Mouse (Mus musculus): ENCODE measurements around the gene Hist1h3g. TPM values are rescaled to one million over a fixed set of nuclear protein-coding genes. Genes with fewer than 3 reads are reported as not detected.
A peak's percentile ranks its signal among the peaks of the same experiment; 100 is the strongest.
"Not testable (repeated sequence)": the region's sequence is repeated elsewhere in the genome, so short reads cannot be mapped to it uniquely, and the experiment has no call there.

Gene Hist1h3g
- polyA plus RNA-seq (2016; fragmentation: Nextera tagmentation; extraction: Ambion mirVana): 3.2 and 3.5 TPM in 2 replicates

DNA sequence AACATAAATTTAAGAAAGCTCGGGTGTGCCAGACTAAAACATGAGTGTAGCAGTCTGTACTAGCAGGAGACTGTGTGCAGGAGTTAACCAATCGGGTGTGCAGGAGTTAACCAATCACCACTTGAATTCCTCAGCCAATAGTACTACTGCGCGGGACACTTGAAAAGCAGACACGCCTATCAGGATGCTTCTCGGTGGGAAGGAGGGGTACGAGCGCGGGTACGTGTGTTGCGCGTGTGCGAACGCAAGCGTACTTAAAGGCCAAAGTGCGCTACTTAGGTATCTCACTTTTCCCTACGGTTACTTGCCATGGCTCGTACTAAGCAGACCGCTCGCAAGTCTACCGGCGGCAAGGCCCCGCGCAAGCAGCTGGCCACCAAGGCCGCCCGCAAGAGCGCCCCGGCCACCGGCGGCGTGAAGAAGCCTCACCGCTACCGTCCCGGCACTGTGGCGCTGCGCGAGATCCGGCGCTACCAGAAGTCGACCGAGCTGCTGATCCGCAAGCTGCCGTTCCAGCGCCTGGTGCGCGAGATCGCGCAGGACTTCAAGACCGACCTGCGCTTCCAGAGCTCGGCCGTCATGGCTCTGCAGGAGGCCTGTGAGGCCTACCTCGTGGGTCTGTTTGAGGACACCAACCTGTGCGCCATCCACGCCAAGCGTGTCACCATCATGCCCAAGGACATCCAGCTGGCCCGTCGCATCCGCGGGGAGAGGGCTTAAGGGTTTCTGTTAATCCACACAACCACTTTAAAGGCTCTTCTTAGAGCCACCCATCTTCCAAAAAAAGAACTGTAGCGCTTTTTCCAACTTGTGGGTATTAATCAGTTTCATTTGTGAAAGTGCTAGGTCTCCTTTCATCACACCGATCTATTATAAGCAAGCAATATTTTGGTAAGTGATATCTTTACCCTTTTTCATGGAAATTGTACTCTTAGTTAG, at the start of gene Hist1h3g:
Gene Hist1h3g, plus strand, starts transcription at position 286 of the 939 bp plus-strand sequence.
- WGBS: under 1% methylated on average over 53 of the region's 62 CpGs
- Histone ChIP-seq H3K27ac (peak within 1 kb of the TSS; percentile 95), H3K4me3 (peak within 1 kb of the TSS; percentile 67), H3K4me1 (peaks cover 29% of the 10 kb centered on the region)
- DNase-seq (ENCODE audit: low spot score): peak; percentile 98
- H3K36me3 ChIP-seq; H3K9me3 ChIP-seq; H3K27me3 ChIP-seq (ENCODE audit: insufficient read depth, poor library complexity, severe bottlenecking): not testable (repeated sequence)

DNA sequence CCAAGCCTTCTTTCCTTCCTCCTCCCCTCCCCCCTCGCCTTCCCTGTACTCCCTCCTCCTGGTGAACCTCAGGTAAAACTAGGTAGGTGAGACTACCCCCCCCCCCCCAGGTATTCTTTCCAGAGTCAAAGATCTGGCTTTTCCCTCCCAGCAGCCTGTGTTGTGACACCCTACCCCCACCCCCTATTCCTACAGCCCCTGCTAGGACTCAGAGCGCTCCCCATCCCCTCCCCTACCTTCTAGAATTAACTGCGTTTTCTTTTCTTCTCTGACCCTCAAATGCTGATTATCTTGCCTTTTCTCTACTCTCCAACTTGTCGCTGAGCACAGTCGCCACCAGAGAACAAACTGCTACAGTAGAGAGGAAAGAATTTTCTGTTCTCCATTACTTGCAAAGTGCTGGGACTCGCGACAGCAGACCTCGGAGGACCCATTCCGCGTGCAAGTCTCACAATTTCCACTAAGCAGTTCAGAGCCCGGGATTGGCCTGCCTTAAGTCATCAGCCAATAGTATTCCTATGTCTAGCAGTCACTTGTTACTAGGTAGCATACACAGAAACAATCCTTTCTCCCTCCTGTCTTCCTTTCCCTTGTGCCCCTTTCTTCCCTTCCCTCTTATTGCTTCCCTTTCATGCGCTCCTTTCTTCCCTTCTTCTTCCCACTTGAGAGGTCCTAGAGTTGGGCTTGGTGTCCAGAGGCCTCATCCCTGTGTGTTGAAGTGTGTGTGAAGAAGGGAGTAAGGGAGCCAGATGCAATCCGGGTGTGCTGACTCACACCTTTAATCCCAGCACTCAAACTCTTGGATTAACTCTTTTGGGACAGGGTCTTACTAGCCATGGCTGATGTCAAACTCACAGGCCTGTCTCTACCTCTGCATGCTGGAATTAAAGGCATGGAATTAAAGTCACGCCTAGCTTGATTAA, 46.6 kb upstream of the Hist1h3g start, which contains the start of gene Btn2a2:
Gene Btn2a2, minus strand, starts transcription at position 458 of the 923 bp plus-strand sequence.
- peak within 1 kb of the TSS; percentile 59 for H3K27ac ChIP-seq
- peak within 1 kb of the TSS; percentile 57 for H3K4me3 ChIP-seq
- WGBS: 7% methylated on average over 14 of the region's 14 CpGs
- H3K4me1 ChIP-seq: peaks cover 8% of the 10 kb centered on the region
- peaks cover 7% of the 10 kb centered on the region; the same call in 1 of the 2 replicates for H3K27me3 ChIP-seq (ENCODE audit: insufficient read depth, poor library complexity, severe bottlenecking)
- H3K9me3 ChIP-seq: no peaks in the 10 kb centered on the region
- DNase-seq (ENCODE audit: low spot score): peak; percentile 88
- H3K36me3 ChIP-seq: no peaks in the 10 kb centered on the region

DNA sequence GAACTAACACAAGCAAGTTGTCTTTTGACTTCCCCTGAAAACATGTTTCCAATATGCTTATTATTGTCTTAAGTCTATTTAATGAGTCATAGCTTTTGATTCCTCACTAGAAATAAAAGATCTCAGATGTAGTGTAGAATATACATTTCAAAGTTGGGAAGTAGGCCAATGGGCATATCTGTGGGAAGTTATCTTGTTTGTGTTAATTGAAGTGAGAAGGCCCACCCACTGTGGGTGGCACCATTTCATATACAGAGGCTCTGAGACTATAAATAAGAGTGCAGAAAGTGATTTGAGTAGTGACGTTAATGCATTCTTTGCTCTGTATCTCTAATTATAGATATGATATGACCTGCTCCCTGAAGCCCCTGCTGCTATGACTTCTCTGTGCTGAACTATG, 44.4 kb upstream of the Hist1h3g start:
- Histone ChIP-seq H3K27ac (no peak overlapping the region), H3K4me1 (peaks cover 8% of the 10 kb centered on the region), H3K4me3 (no peak overlapping the region), H3K36me3 (no peaks in the 10 kb centered on the region), H3K27me3 (ENCODE audit: insufficient read depth, poor library complexity, severe bottlenecking) (peaks cover 7% of the 10 kb centered on the region; the same call in 1 of the 2 replicates), H3K9me3 (no peaks in the 10 kb centered on the region)
- WGBS: 12% methylated on average over 1 of the region's 1 CpGs
- no peak for DNase-seq (ENCODE audit: low spot score)

DNA sequence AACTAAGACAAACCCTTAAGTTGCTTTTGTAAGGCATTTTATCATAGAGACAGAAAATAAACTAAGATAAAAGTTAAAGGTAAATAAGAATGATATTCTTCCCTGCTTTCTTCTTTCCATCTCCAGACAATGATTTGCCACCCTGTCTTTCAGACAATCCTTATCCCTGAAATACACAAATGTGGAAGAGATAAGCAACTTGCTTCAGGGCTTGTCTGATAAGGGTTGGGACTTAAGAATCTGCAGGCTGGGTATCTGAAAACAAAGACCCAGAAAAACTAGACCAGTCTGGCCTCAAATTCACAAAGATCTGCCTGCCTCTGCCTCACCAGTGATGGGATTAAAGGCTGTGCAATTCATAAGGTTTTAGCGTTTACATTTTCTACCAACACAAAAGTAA, 44.0 kb upstream of the Hist1h3g start:
- Histone ChIP-seq H3K9me3 (no peaks in the 10 kb centered on the region), H3K4me3 (no peak overlapping the region), H3K27me3 (ENCODE audit: insufficient read depth, poor library complexity, severe bottlenecking) (peaks cover 7% of the 10 kb centered on the region; the same call in 1 of the 2 replicates), H3K36me3 (no peaks in the 10 kb centered on the region), H3K27ac (no peak overlapping the region), H3K4me1 (peaks cover 8% of the 10 kb centered on the region)
- no peak for DNase-seq (ENCODE audit: low spot score)
- 10% methylated on average over 1 of the region's 1 CpGs for WGBS

DNA sequence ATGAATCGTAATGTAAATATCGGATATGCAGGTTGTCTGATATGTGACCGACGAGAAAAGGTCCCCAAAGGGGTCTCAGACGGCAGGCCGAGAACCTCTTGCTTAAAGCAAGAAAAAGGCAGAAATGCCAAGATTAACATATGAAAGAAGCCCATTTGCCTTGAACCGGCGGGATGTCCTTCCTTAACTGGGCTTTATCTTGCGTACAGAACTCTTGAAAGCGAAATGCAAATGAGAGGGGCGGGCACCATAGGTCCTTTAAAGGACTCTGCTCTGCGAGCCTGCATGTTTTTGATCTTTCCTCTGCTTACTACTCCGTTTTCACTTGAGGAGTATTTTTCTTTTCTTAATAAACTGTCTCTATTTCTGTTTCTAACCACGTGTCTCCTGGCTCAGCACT, 43.2 kb upstream of the Hist1h3g start:
- no peaks in the 10 kb centered on the region for H3K36me3 ChIP-seq
- H3K27ac ChIP-seq: peak overlapping the region; percentile 72
- peak overlapping the region; percentile 58 for H3K4me3 ChIP-seq
- peaks cover 11% of the 10 kb centered on the region for H3K4me1 ChIP-seq
- peaks cover 7% of the 10 kb centered on the region; the same call in 1 of the 2 replicates for H3K27me3 ChIP-seq (ENCODE audit: insufficient read depth, poor library complexity, severe bottlenecking)
- no peak for DNase-seq (ENCODE audit: low spot score)
- no peaks in the 10 kb centered on the region for H3K9me3 ChIP-seq
- 3% methylated on average over 14 of the region's 14 CpGs for WGBS

DNA sequence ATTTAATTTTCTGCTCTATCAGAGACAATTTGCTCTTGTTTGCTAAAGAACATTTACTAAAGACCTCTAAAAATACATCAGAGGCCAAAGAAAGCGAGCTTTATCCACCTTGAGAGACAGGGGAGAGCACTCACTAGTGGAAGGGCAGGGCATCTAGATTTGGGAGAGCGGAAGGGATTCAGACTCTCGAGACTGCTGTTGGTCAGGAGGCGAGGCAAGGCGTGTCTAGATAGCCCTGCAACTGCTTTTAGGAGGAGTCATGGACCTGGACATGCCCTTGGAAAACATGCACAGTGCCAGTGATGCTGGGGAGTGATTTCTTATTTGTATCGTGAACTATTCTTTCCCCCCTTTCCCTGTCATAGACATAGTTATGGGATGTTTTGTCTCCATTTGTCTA, 39.7 kb upstream of the Hist1h3g start:
- Histone ChIP-seq H3K27me3 (ENCODE audit: insufficient read depth, poor library complexity, severe bottlenecking) (no peaks in the 10 kb centered on the region), H3K4me3 (no peak overlapping the region), H3K27ac (no peak overlapping the region), H3K36me3 (no peaks in the 10 kb centered on the region), H3K9me3 (no peaks in the 10 kb centered on the region), H3K4me1 (peaks cover 6% of the 10 kb centered on the region; the same call in 1 of the 2 replicates)
- WGBS: 72% methylated on average over 6 of the region's 6 CpGs
- no peak for DNase-seq (ENCODE audit: low spot score)

DNA sequence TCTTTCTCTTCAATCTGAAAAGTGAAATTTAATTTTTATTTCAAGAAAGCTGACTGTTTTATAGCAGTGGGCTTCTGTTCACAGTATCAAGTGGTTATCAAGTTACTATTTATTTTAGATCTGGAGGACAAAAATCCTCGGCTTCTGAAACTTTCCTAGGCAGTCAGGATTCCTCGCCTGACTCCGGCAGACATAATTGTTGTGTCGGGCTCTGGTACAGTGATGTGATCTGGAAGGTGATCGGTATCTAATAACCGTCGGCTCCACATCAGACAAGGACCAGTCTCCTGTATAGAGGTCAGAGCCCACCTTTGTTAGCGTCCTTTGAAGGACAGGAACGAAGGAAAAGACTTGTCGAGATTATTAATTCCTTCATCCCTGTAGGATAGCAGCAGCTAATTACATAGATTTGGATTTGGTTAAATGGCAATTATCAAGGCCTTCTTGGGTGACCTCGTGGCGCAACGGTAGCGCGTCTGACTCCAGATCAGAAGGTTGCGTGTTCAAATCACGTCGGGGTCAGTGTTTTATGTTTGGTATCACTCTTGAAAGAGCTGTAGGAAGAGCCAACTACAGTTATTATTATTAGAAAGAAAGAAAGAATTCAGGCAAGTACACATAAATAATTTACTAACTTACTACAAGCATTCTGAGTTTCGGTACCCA, 37.4 kb upstream of the Hist1h3g start:
- H3K4me1 ChIP-seq: peaks cover 6% of the 10 kb centered on the region; the same call in 1 of the 2 replicates
- H3K27ac ChIP-seq: peak overlapping the region; percentile 73
- DNase-seq (ENCODE audit: low spot score): peak; percentile 86
- H3K9me3 ChIP-seq: no peaks in the 10 kb centered on the region
- no peaks in the 10 kb centered on the region for H3K27me3 ChIP-seq (ENCODE audit: insufficient read depth, poor library complexity, severe bottlenecking)
- WGBS: 1% methylated on average over 19 of the region's 19 CpGs
- H3K4me3 ChIP-seq: peak overlapping the region; percentile 62
- no peaks in the 10 kb centered on the region for H3K36me3 ChIP-seq

DNA sequence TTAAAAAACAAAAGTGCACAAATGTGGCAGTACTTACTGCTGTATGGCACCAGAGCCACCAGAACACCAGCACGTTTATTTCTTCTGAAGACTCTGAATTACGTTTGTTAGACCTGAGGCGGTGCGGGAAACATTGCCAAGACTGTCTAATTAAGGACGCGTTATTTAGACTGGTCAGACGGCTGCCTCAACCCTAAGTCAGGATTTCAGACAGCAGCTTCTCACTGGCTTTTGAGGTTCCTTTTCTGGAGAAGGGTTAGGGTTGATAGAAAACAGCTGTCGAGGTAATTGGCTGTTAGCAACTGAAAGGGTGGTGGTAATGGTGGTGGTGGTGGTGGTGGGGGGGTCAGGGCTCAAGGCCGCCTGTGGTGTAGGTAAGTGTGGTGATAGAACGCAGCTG, 36.6 kb upstream of the Hist1h3g start:
- no peaks in the 10 kb centered on the region for H3K9me3 ChIP-seq
- peak overlapping the region; percentile 73 for H3K27ac ChIP-seq
- H3K27me3 ChIP-seq (ENCODE audit: insufficient read depth, poor library complexity, severe bottlenecking): no peaks in the 10 kb centered on the region
- H3K4me3 ChIP-seq: peak overlapping the region; percentile 62
- H3K4me1 ChIP-seq: peaks cover 8% of the 10 kb centered on the region
- no peaks in the 10 kb centered on the region for H3K36me3 ChIP-seq
- 3% methylated on average over 10 of the region's 10 CpGs for WGBS
- DNase-seq (ENCODE audit: low spot score): no peak

DNA sequence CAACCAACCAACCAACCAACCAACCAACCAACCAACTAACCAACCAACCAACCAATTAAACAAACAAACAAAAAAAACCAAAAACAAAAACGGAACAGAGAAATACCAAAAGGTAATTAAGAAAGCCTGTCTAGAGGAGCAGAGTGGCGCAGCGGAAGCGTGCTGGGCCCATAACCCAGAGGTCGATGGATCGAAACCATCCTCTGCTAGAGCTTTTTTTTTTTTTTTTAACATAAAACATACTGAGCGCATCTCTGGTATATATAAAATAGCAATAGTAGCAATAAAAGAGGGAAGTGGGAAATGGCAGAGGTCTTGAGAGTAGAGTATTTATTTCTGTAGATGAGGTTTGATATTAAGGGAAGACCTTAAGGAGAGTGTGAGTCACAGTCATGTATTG, 35.3 kb upstream of the Hist1h3g start:
- 2% methylated on average over 7 of the region's 7 CpGs for WGBS
- no peak for DNase-seq (ENCODE audit: low spot score)
- Histone ChIP-seq H3K4me3 (peak overlapping the region; percentile 62), H3K36me3 (no peaks in the 10 kb centered on the region), H3K4me1 (peaks cover 16% of the 10 kb centered on the region), H3K27me3 (ENCODE audit: insufficient read depth, poor library complexity, severe bottlenecking) (no peaks in the 10 kb centered on the region), H3K9me3 (no peaks in the 10 kb centered on the region), H3K27ac (no peak overlapping the region)

DNA sequence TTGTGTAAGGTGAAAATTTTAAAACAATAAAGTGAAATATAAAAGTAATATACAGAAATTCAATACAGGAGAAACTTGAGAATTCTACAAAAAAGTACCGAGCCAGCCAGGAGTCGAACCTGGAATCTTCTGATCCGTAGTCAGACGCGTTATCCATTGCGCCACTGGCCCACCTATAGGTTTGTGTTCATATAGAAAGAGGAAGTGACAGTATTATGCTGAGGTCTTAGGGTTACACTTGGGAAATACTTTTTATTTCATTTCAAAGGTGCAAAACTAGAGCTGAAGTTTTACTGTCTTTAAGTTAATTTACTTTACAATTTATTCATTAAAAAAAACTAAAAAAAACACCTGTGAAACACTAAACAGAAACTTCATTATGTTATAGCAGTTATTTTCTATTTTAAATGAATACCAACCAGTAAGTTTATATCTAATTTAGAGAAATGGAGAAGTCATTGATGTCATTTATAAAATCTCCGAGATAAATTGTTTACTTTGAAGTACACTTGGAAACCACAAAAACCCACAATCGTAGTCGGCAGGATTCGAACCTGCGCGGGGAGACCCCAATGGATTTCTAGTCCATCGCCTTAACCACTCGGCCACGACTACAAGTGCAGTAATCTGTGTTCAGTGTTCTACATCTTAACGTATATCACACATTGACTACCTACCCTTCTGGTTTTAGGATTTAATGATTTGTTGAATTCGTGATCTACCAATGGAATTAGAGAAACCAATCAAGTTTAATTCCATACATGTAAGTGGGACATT, 34.6 kb upstream of the Hist1h3g start:
- H3K4me1 ChIP-seq: peaks cover 23% of the 10 kb centered on the region
- H3K36me3 ChIP-seq: no peaks in the 10 kb centered on the region
- peak; percentile 93 for DNase-seq (ENCODE audit: low spot score)
- no peaks in the 10 kb centered on the region for H3K27me3 ChIP-seq (ENCODE audit: insufficient read depth, poor library complexity, severe bottlenecking)
- H3K9me3 ChIP-seq: no peaks in the 10 kb centered on the region
- under 1% methylated on average over 17 of the region's 17 CpGs for WGBS
- peak overlapping the region; percentile 62 for H3K4me3 ChIP-seq
- no peak overlapping the region for H3K27ac ChIP-seq

DNA sequence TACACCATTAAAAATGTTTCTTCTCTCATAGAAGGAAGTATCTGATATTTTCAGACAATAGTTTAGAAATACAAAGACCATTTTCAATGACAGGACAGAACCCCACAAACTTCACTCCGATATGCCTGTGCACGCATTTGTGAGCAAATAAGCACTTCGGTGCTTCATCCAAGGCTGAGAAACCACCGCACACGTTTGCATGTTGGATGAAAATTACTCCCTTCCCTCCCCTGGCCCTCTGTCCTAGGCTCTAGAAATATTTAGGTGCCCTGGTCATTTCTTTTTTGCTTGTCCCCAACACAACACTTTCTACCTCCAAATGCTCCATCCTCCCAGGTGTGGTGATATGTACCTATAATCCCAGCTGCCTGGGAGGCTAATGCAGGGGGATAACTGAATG, 33.7 kb upstream of the Hist1h3g start:
- H3K4me3 ChIP-seq: peak overlapping the region; percentile 55
- DNase-seq (ENCODE audit: low spot score): no peak
- no peaks in the 10 kb centered on the region for H3K9me3 ChIP-seq
- 15% methylated on average over 5 of the region's 5 CpGs for WGBS
- H3K27ac ChIP-seq: no peak overlapping the region
- no peaks in the 10 kb centered on the region for H3K27me3 ChIP-seq (ENCODE audit: insufficient read depth, poor library complexity, severe bottlenecking)
- H3K4me1 ChIP-seq: peaks cover 27% of the 10 kb centered on the region
- no peaks in the 10 kb centered on the region for H3K36me3 ChIP-seq
